Mouse (Mus musculus) hindbrain, embryonic 10.5 days (tissue): ENCODE data around the gene Stk31. TPM values are rescaled to one million over a fixed set of nuclear protein-coding genes. Genes with fewer than 3 reads are reported as not detected.
A peak's percentile ranks its signal among the peaks of the same experiment; 100 is the strongest.

Experiments used
- DNase-seq: peaks from one replicate; pipeline ENCODE4 v3.0.0-alpha.2; 2017; ENCODE audit warnings: low spot score
- H3K27ac ChIP-seq: fragments of 300-500 bp; sonication (generic); 2 replicates; pipeline ENCODE4 v1.5.1; 2016; ENCODE audit warnings: mild to moderate bottlenecking, moderate library complexity
- H3K27me3 ChIP-seq: fragments of 300-500 bp; sonication (generic); 2 replicates; pipeline ENCODE4 v1.6.1; 2016; ENCODE audit warnings: mild to moderate bottlenecking; ENCODE audit not compliant: poor library complexity, insufficient read depth, severe bottlenecking
- H3K36me3 ChIP-seq: fragments of 300-500 bp; sonication (generic); 2 replicates; pipeline ENCODE4 v1.6.1; 2016; ENCODE audit warnings: mild to moderate bottlenecking, moderate library complexity
- H3K4me1 ChIP-seq: fragments of 300-500 bp; sonication (generic); replicated peaks from 2 replicates; pipeline ENCODE4 v1.6.1; 2016; ENCODE audit warnings: mild to moderate bottlenecking
- H3K4me3 ChIP-seq: fragments of 300-500 bp; sonication (generic); 2 replicates; pipeline ENCODE4 v1.5.1; 2016; ENCODE audit warnings: mild to moderate bottlenecking, moderate library complexity
- H3K9me3 ChIP-seq: fragments of 300-500 bp; sonication (generic); 2 replicates; pipeline ENCODE4 v1.6.1; 2016; ENCODE audit warnings: mild to moderate bottlenecking, moderate library complexity
- WGBS: fragments of 180-500 bp; shearing (Covaris S2); methylation state at CpG from one replicate; pipeline ENCODE4 v1.1.7; 2016; 5-methylcytosine and 5-hydroxymethylcytosine counted together
- polyA plus RNA-seq: library from polyadenylated mRNA; unstranded; fragments of >200 nt; fragmentation: Nextera tagmentation; extraction: Ambion mirVana; gene quantifications from 2 replicates; pipeline ENCODE4 v1.2.1, GENCODE M21; 2016

Gene Stk31
- 0.10 TPM in 1 of 2 replicates, not detected in the other for polyA plus RNA-seq

GRCm38 (mm10) chr6:49395316-49395715 is at the start of gene Stk31:
Gene Stk31, plus strand, starts transcription at chr6:49395604.
- Histone ChIP-seq H3K27me3 (no peaks in the 10 kb centered on the region), H3K4me1 (no peaks in the 10 kb centered on the region), H3K4me3 (no peak within 1 kb of the TSS), H3K27ac (no peak within 1 kb of the TSS), H3K9me3 (peaks cover 5% of the 10 kb centered on the region; the same call in 1 of the 2 replicates), H3K36me3 (0 out of 2 replicates have a peak, but pooled peaks cover 3% of the 10 kb centered on the region)
- 83% methylated on average over 34 of the region's 34 CpGs for WGBS
- DNase-seq, result no peak

DNA sequence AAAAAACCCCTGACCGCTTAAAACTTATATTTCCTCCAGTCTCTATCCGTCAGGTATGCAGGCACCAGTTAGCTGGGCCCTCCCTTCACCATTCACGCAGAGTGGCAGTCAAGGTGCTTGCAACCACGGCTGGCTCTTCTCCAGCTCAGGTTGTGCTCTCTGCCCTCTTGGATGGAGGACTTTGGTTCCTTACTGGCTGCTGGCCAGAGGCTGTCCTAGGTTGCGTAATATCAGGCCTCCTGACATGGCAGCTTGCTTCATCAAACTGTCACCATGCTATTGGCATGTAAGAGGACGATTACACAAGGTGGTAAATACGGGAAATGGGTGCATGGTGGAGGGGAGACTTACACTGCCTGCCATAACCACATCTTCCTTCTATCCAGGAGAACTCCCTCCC is 45.6 kb upstream of the Stk31 start:
- Histone ChIP-seq H3K27ac (no peak overlapping the region), H3K36me3 (no peaks in the 10 kb centered on the region), H3K4me1 (0 out of 2 replicates have a peak, but pooled peaks cover 3% of the 10 kb centered on the region), H3K4me3 (no peak overlapping the region), H3K27me3 (no peaks in the 10 kb centered on the region), H3K9me3 (no peaks in the 10 kb centered on the region)
- no peak for DNase-seq
- 89% methylated on average over 7 of the region's 7 CpGs for WGBS

GRCm38 (mm10) chr6:49354613-49355012 is 40.8 kb upstream of the Stk31 start:
- H3K27me3 ChIP-seq, result no peaks in the 10 kb centered on the region
- DNase-seq, result no peak
- H3K4me3 ChIP-seq, result no peak overlapping the region
- no peak overlapping the region for H3K27ac ChIP-seq
- 95% methylated on average over 3 of the region's 3 CpGs for WGBS
- H3K36me3 ChIP-seq, result no peaks in the 10 kb centered on the region
- no peaks in the 10 kb centered on the region for H3K9me3 ChIP-seq
- 0 out of 2 replicates have a peak, but pooled peaks cover 3% of the 10 kb centered on the region for H3K4me1 ChIP-seq

GRCm38 (mm10) chr6:49355171-49355570 is 40.2 kb upstream of the Stk31 start:
- Histone ChIP-seq H3K27ac (no peak overlapping the region), H3K9me3 (no peaks in the 10 kb centered on the region), H3K4me3 (no peak overlapping the region), H3K36me3 (no peaks in the 10 kb centered on the region), H3K27me3 (no peaks in the 10 kb centered on the region), H3K4me1 (0 out of 2 replicates have a peak, but pooled peaks cover 3% of the 10 kb centered on the region)
- no peak for DNase-seq
- WGBS, result 64% methylated on average over 4 of the region's 4 CpGs

- no peaks in the 10 kb centered on the region for H3K4me1 ChIP-seq
- DNase-seq, result no peak
- H3K27me3 ChIP-seq, result no peaks in the 10 kb centered on the region
- H3K4me3 ChIP-seq, result no peak overlapping the region
- no peak overlapping the region for H3K27ac ChIP-seq
- no peaks in the 10 kb centered on the region for H3K36me3 ChIP-seq
- H3K9me3 ChIP-seq, result no peaks in the 10 kb centered on the region
Measured at GRCm38 (mm10) chr6:49360420-49360819, 35.0 kb upstream of the Stk31 start.

DNA sequence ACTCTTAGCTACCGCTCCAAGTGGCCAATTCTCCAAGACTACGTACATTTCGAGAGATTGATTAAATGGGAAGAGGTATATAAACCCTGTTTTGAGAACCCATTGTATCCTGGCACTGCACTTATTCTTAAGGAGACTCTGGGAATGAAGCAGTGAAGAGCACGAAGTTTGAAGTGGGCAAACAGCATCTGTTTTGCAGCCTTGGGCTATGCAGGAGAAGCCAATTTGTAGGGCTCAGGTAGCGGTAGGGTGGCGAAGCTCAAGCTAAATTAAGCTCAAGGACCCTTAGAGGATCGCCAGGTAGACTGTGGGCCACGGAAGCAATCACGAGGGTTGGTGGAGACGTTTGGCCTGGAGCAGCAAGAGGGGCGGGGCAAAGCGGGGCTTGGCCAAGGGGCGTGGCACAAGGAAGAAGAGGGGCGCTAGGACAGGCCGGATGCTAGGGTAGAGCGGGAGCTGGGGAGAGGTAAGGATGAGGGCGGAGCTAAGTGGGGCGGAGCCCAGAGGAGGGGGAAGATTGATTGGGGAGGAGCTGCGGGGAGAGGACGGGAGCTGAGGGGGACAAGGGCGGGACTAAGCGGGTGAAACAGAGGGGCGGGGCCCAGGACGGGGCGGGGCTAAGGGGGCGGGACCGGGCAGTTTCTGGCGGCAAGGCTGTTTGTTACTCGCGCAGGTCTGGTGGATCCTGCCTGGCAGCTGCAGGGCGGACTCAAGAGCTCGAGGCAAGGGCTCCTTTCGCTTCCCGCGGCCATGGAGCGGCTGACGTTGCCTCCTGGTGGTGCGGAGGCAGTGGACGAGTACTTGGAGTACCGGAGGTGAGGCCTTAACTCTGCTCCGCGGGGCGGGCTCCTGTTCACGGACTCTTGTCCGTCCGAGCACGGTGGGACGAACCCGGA is 28.0 kb upstream of the Stk31 start, which contains the start of gene Fam221a:
TSS of gene Fam221a (plus strand) at position 581 of the 896 bp plus-strand sequence.
- Histone ChIP-seq H3K9me3 (no peaks in the 10 kb centered on the region), H3K4me1 (peaks cover 19% of the 10 kb centered on the region; the same call in 1 of the 2 replicates), H3K36me3 (no peaks in the 10 kb centered on the region), H3K27me3 (peaks cover 6% of the 10 kb centered on the region; the same call in 1 of the 2 replicates), H3K4me3 (peak within 1 kb of the TSS; percentile 66), H3K27ac (peak within 1 kb of the TSS; percentile 88)
- 4% methylated on average over 49 of the region's 49 CpGs for WGBS
- peak; percentile 96 for DNase-seq

GRCm38 (mm10) chr6:49368212-49368611 is 27.2 kb upstream of the Stk31 start:
- peak overlapping the region; percentile 88; the same call in 1 of the 2 replicates for H3K27ac ChIP-seq
- 48% methylated on average over 3 of the region's 3 CpGs for WGBS
- no peak for DNase-seq

DNA sequence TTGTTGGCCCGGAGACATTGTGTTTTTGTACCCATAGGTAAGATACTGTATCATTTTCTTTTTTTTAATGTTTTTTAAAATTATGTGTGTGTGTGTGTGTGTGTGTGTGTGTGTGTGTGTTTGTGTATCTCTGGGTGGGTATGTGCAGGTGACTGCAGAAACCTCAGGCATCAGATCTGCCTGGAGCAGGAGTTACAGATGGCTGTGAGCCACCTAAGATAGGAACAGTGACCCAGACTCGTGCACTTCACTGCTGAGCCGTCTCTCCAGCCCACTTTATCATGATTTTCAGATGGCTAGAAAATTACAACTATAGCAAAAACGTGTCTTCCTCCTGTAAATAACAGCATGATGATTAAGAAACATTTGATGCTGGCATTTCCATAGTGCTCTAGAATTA is 22.7 kb upstream of the Stk31 start:
- Histone ChIP-seq H3K36me3 (no peaks in the 10 kb centered on the region), H3K27me3 (peaks cover 6% of the 10 kb centered on the region; the same call in 1 of the 2 replicates), H3K4me3 (no peak overlapping the region), H3K27ac (no peak overlapping the region), H3K9me3 (no peaks in the 10 kb centered on the region), H3K4me1 (peaks cover 10% of the 10 kb centered on the region; the same call in 1 of the 2 replicates)
- DNase-seq, result no peak
- 89% methylated on average over 4 of the region's 4 CpGs for WGBS

More at GRCm38 (mm10) chr6:49368212-49368611, 27.2 kb upstream of the Stk31 start:
- H3K4me1 ChIP-seq, result peaks cover 19% of the 10 kb centered on the region; the same call in 1 of the 2 replicates
- H3K4me3 ChIP-seq, result peak overlapping the region; percentile 66
- H3K36me3 ChIP-seq, result no peaks in the 10 kb centered on the region
- peaks cover 6% of the 10 kb centered on the region; the same call in 1 of the 2 replicates for H3K27me3 ChIP-seq
- H3K9me3 ChIP-seq, result no peaks in the 10 kb centered on the region

DNA sequence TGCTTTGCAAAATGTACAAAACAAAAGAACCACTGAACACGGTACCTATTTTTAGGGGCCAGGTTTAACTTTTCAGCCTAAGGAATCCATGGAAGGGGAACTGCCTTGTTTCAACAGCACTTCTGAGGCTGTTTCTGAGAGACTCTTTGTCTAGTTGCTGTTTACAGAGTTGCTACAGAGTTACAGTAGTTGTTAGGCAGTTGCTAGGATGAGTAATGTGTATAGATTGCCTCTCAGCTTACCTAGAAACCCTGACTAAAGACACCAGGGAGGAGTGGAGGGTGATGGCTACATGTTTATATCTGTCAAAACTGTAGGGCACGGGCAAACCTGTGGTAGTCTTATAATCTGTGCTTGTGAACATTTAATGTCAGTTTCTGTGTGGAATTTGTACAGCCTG is 21.5 kb upstream of the Stk31 start:
- DNase-seq, result no peak
- Histone ChIP-seq H3K9me3 (no peaks in the 10 kb centered on the region), H3K4me3 (no peak overlapping the region), H3K27me3 (no peaks in the 10 kb centered on the region), H3K4me1 (peaks cover 4% of the 10 kb centered on the region), H3K36me3 (no peaks in the 10 kb centered on the region), H3K27ac (no peak overlapping the region)
- 89% methylated on average over 2 of the region's 2 CpGs for WGBS

DNA sequence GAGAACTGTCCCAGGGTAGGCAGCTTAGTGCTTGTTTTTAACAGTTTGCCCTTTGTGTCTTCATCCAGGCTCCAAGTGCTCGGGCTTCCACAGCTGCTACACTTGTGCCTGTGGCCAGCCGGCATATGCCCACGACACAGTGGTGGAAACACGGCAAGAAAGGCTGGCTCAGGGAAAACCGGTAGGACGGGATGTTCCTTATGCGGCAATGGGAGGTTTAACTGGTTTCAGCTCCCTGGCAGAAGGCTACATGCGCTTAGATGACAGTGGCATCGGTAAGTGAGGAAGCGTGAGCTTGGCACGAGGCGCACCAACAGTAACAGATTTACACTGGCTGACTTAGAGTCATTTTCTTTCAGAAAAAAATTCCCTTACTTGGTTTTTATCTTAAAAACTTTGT is 17.1 kb upstream of the Stk31 start:
- peaks cover 9% of the 10 kb centered on the region for H3K36me3 ChIP-seq
- no peaks in the 10 kb centered on the region for H3K27me3 ChIP-seq
- whole genome bisulfite sequencing, result 69% methylated on average over 12 of the region's 12 CpGs
- no peak overlapping the region for H3K4me3 ChIP-seq
- peaks cover 4% of the 10 kb centered on the region for H3K4me1 ChIP-seq
- no peak for DNase-seq
- H3K27ac ChIP-seq, result no peak overlapping the region
- H3K9me3 ChIP-seq, result no peaks in the 10 kb centered on the region

GRCm38 (mm10) chr6:49394276-49394675 is 1.1 kb upstream of the Stk31 start:
- H3K36me3 ChIP-seq, result 0 out of 2 replicates have a peak, but pooled peaks cover 3% of the 10 kb centered on the region
- 63% methylated on average over 1 of the region's 1 CpGs for WGBS
- no peaks in the 10 kb centered on the region for H3K4me1 ChIP-seq
- no peaks in the 10 kb centered on the region for H3K27me3 ChIP-seq
- H3K4me3 ChIP-seq, result no peak overlapping the region
- no peak for DNase-seq
- H3K9me3 ChIP-seq, result peaks cover 5% of the 10 kb centered on the region; the same call in 1 of the 2 replicates
- H3K27ac ChIP-seq, result no peak overlapping the region

GRCm38 (mm10) chr6:49397466-49397865 is 2.1 kb downstream of the Stk31 start:
- DNase-seq, result peak; percentile 49
- H3K4me1 ChIP-seq, result no peaks in the 10 kb centered on the region
- H3K27ac ChIP-seq, result no peak overlapping the region
- H3K9me3 ChIP-seq, result peaks cover 5% of the 10 kb centered on the region; the same call in 1 of the 2 replicates
- H3K36me3 ChIP-seq, result 0 out of 2 replicates have a peak, but pooled peaks cover 3% of the 10 kb centered on the region
- H3K27me3 ChIP-seq, result no peaks in the 10 kb centered on the region
- no peak overlapping the region for H3K4me3 ChIP-seq

DNA sequence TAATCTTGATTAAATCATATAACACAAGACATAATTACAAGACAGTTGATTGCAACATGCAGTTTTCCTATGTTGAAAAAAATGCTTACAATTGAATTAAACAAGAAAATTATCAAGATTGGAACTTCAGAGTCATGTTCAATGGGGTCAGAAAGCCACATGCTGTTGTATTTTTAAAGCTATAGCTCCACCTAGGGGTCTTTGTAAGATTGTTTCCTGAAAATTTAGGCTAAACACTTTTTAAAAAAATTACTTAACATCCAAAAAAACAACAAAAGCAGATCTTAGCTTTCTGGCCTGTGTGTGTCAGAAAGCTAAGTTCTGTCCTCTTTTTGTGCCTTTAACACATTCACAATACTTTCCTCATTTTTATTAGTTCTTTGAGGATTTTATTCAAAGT is 3.0 kb downstream of the Stk31 start:
- Histone ChIP-seq H3K4me1 (no peaks in the 10 kb centered on the region), H3K9me3 (peaks cover 5% of the 10 kb centered on the region; the same call in 1 of the 2 replicates), H3K4me3 (no peak overlapping the region), H3K27me3 (no peaks in the 10 kb centered on the region), H3K36me3 (0 out of 2 replicates have a peak, but pooled peaks cover 3% of the 10 kb centered on the region), H3K27ac (no peak overlapping the region)
- no peak for DNase-seq
